Mouse (Mus musculus): ENCODE results near the gene Dexi. TPM values are rescaled to one million over a fixed set of nuclear protein-coding genes. Genes with fewer than 3 reads are reported as not detected.

Dexi gene
- total RNA-seq, 2 experiments from 2014 or later, result 68.7 to 72.3 TPM

GRCm38 (mm10) chr16:10518030-10518429, 24.8 kb downstream of the Dexi start:
- intact Hi-C loops (cut with DNase I), result no loop called here

GRCm38 (mm10) chr16:10515953-10516572, 26.8 kb downstream of the Dexi start:
- intact Hi-C loops (cut with DNase I), result no loop called here
- no peak for DNase-seq (ENCODE audit: extremely low spot score in 1 of 2, low spot score in 2 of 2)
- Histone ChIP-seq H3K27ac (no peak overlapping the region), H3K4me3 (no peak overlapping the region)
- no peak for TF ChIP-seq CTCF (IDR thresholded peaks at IDR 0.05)

More at GRCm38 (mm10) chr16:10518030-10518429, 24.8 kb downstream of the Dexi start:
- no peak for DNase-seq (ENCODE audit: extremely low spot score in 1 of 2, low spot score in 2 of 2)
- H3K4me3 ChIP-seq, result no peak overlapping the region
- H3K27ac ChIP-seq, result no peak overlapping the region
- TF ChIP-seq CTCF (IDR thresholded peaks at IDR 0.05), result no peak; the same call in 1 of the 2 replicates

GRCm38 (mm10) chr16:10511134-10511520, 31.7 kb downstream of the Dexi start:
- DNase-seq (ENCODE audit: extremely low spot score in 1 of 2, low spot score in 2 of 2), result no peak
- H3K27ac ChIP-seq, result no peak overlapping the region
- no peak overlapping the region for H3K4me3 ChIP-seq
- no peak for TF ChIP-seq CTCF (IDR thresholded peaks at IDR 0.05)
- intact Hi-C loops (cut with DNase I), result no loop called here

- intact Hi-C loops (cut with DNase I), result no loop called here
- H3K27ac ChIP-seq, result no peak overlapping the region
Measured at GRCm38 (mm10) chr16:10510477-10511133, 32.2 kb downstream of the Dexi start.

GRCm38 (mm10) chr16:10508691-10509090, 34.2 kb downstream of the Dexi start:
- no peak for DNase-seq (ENCODE audit: extremely low spot score in 1 of 2, low spot score in 2 of 2)
- H3K4me3 ChIP-seq, result no peak overlapping the region
- no peak overlapping the region for H3K27ac ChIP-seq
- intact Hi-C loops (cut with DNase I), result no loop called here
- TF ChIP-seq CTCF (IDR thresholded peaks at IDR 0.05), result no peak

More at GRCm38 (mm10) chr16:10510477-10511133, 32.2 kb downstream of the Dexi start:
- no peak for DNase-seq (ENCODE audit: extremely low spot score in 1 of 2, low spot score in 2 of 2)
- no peak overlapping the region for H3K4me3 ChIP-seq
- no peak for TF ChIP-seq CTCF (IDR thresholded peaks at IDR 0.05)

GRCm38 (mm10) chr16:10507445-10507844, 35.4 kb downstream of the Dexi start:
- no peak for TF ChIP-seq CTCF (IDR thresholded peaks at IDR 0.05)
- no peak overlapping the region for H3K27ac ChIP-seq
- intact Hi-C loops (cut with DNase I), result no loop called here
- no peak for DNase-seq (ENCODE audit: extremely low spot score in 1 of 2, low spot score in 2 of 2)
- no peak overlapping the region for H3K4me3 ChIP-seq

- DNase-seq (ENCODE audit: extremely low spot score in 1 of 2, low spot score in 2 of 2), result no peak
- intact Hi-C loops (cut with DNase I), result no loop called here
- no peak overlapping the region for H3K4me3 ChIP-seq
- no peak for TF ChIP-seq CTCF (IDR thresholded peaks at IDR 0.05)
- no peak overlapping the region for H3K27ac ChIP-seq
Measured at GRCm38 (mm10) chr16:10503058-10503457, 39.8 kb downstream of the Dexi start.

GRCm38 (mm10) chr16:10501865-10502264, 41.0 kb downstream of the Dexi start:
- DNase-seq (ENCODE audit: extremely low spot score in 1 of 2, low spot score in 2 of 2), result no peak
- intact Hi-C loops (cut with DNase I), result no loop called here
- no peak for TF ChIP-seq CTCF (IDR thresholded peaks at IDR 0.05)
- H3K27ac ChIP-seq, result no peak overlapping the region
- H3K4me3 ChIP-seq, result no peak overlapping the region

GRCm38 (mm10) chr16:10499122-10499521, 43.7 kb downstream of the Dexi start:
- no peak for DNase-seq (ENCODE audit: extremely low spot score in 1 of 2, low spot score in 2 of 2)
- no peak for TF ChIP-seq CTCF (IDR thresholded peaks at IDR 0.05)
- intact Hi-C loops (cut with DNase I), result no loop called here
- Histone ChIP-seq H3K4me3 (no peak overlapping the region), H3K27ac (no peak overlapping the region)

- H3K27ac ChIP-seq, result no peak overlapping the region
- intact Hi-C loops (cut with DNase I), result no loop called here
- H3K4me3 ChIP-seq, result no peak overlapping the region
- DNase-seq (ENCODE audit: extremely low spot score in 1 of 2, low spot score in 2 of 2), result no peak
- no peak for TF ChIP-seq CTCF (IDR thresholded peaks at IDR 0.05)
Measured at GRCm38 (mm10) chr16:10498096-10498602, 44.7 kb downstream of the Dexi start.

GRCm38 (mm10) chr16:10495824-10496298, 47.0 kb downstream of the Dexi start:
- no peak for TF ChIP-seq CTCF (IDR thresholded peaks at IDR 0.05)
- intact Hi-C loops (cut with DNase I), result no loop called here
- H3K4me3 ChIP-seq, result no peak overlapping the region
- H3K27ac ChIP-seq, result no peak overlapping the region
- no peak for DNase-seq (ENCODE audit: extremely low spot score in 1 of 2, low spot score in 2 of 2)

- Histone ChIP-seq H3K27ac (no peak overlapping the region), H3K4me3 (no peak overlapping the region)
- no peak for DNase-seq (ENCODE audit: extremely low spot score in 1 of 2, low spot score in 2 of 2)
- intact Hi-C loops (cut with DNase I), result no loop called here
- TF ChIP-seq CTCF (IDR thresholded peaks at IDR 0.05), result no peak
Measured at GRCm38 (mm10) chr16:10492587-10492986, 50.3 kb downstream of the Dexi start.
